Mouse (Mus musculus) lung, postnatal 36 days (tissue): ENCODE results near the gene Tnc.

Source experiments
- DNase-seq: peaks from one replicate; pipeline ENCODE4 v3.0.0; 2022; ENCODE audit warnings: mixed read lengths

Gene Tnc

DNA sequence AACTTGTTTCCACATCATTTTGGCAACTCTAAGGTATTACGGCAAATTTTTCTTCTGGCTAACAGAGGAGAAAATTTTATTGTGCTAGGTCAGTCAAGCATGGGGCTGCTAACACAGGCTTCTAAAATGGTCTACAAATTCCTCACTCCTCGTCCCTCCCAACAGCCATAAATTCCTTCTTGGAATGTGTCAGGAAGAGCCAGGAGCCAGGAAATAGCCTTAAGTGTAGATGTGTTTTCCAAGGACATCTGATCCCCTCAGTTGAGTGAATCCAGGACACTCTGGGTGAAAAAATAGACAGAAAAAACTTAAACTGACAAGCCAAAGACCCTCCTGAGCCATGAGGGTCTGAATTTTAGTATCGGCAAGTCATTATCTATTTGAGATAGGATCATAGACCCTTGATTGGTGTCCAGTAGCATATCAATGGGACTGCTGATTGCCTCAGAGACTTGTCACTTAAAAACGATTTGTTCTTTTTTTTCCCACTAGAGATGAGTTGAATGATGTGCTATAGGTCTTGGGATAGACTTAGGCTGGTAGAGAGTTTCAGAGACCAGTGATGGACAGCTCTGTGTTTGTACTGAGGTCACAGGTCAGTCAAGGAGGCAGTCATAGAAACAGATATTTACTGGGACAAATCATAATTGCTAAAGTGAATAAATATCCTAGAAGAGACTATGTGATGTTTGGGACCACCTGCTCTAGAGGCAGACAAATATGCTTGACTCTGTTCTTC is 22.6 kb downstream of the Tnc start:
- DNase-seq, result no peak

DNA sequence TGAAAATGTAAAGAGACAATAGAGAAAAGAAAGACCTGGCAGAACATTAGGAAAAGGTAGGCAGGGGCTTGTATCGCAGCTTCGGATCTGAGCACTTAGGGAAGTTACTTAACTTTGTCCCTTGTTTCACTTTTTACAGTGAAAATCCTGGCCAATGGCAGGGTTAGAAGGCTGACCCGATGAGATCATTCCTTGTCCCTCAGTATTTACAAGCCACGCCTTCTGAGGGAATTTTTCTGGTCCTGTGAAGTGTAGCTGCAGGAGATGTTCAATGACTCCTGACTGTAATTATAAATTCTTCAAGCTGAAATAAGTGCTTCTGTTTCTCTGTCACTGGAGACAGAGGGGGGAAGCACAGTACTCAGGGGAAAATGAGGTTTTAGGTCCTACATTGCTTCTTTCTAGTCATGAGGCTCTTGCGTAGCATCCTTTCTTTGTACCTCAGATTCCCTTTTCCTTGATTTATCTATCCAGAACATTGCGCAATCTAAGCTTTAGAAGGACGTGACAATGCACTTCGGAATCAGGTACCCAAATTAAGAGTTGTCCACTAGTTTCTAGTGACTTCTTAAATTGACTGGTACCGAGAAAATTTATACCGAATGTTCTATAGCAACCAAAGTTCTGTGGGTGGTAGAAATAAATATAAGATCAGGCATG is 25.8 kb downstream of the Tnc start:
- peak; percentile 16 for DNase-seq

DNA sequence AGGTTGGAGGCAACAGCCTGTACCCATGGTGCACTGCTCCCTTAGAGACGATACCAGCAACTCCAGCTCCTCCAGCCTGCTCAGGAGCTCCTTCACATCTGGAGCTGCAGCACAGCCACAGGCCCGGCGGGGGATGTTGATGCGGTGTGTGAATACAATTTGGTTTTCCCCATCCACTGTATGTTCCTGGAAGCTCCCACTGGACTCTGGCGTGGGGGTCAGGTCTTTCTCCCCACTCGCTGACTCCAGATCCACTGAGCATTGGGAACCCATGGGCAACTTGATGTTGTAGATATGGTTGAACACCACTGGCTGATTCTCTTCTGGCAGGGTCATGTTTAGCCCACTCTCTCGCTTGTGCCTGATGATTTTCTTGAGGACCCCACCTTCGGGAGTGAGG is 26.7 kb downstream of the Tnc start:
- DNase-seq, result no peak

DNA sequence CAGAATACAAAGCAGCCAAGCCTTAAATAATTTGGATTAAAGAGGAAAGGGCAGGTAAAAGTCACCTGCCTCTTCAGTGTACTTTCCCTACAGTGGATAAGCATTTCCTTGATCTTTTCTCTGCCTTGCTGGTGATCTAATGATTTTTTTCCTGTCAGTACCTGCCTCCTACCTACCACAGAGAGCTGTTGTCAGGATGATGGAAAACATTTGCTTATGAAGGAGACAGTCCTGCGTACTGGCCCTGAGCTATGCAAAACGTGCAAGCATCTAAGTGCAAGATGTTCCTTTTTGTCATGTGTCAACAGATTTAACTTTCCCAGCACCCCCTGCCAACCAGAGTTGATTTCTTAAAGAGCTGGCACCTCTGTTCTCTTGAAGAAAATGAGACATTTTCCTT is 35.5 kb downstream of the Tnc start:
- DNase-seq, result no peak

DNA sequence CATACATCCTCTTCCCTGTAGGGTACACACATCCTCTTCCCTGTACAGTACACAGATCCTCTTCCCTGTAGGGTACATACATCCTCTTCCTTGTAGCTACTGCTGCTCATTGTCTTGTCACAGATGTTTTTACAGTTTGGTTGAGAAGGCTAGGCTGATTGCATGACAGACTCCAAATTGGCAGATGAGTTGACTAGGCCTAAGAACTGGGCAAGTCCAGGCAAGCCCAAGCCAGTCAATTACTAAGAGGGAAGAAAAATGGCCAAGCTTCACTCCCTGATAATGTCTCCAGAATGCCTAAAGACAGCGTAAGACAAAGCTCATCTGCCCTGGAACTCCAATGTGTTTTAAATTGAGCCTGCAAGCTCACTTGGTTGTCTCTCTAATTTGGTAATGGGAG is 36.9 kb downstream of the Tnc start:
- DNase-seq, result no peak

DNA sequence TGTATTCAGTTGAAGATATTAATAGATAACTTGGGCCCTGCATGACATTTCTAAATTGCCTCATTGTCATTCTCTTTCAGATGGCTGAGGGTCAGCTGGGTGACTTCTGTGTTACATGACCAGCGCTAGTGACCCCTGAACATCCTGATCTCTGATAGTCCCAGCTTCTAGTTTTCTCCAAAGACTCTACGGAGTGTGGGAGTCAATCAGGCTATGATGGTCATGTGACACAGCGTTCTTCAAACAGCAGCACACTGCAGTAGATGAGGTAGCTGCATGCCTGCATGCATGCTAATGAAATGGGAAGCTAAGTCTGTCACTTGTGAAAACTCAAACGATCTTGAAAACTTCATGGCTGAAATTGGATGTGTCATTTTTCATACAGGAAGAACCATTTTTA is 41.6 kb downstream of the Tnc start:
- DNase-seq, result no peak

DNA sequence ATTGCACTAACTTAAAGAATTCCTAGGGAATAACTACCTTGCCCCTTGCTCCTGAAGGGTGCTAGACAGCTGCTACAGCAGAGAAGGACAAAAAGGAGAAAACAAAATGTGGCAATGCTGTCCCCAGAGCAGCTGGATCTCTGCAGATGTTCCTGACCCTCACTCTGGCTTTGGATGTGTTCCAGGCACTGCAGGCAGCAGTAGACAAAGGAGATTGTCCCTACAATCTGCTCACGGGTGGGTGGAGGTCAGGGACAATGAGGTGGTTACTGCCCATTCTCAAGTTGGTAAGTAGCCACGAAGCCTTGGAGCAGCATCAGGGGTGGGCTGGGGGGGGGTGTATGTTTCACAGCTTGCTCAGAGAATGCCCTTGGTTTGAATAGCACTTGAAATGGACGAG is 43.1 kb downstream of the Tnc start:
- DNase-seq, result no peak

DNA sequence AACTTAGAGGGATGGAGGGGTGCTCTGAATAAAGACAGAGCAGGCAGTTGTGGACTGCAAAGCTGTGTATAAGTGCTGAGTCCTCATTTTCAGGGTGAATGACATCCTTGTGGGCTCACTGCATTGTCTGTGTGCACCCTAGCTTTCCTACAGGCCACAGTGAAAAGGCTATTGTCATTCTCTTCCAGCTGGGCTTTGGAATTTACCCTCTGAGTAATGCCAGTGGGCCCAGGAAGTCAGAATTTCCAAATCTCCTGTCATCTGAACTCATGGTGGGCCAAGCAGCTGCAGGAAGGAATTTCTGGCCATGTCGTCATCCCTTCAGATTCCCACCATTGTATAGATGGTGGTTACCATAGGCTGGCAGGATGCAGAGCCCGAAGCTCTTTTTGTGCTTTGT is 44.6 kb downstream of the Tnc start:
- no peak for DNase-seq

DNA sequence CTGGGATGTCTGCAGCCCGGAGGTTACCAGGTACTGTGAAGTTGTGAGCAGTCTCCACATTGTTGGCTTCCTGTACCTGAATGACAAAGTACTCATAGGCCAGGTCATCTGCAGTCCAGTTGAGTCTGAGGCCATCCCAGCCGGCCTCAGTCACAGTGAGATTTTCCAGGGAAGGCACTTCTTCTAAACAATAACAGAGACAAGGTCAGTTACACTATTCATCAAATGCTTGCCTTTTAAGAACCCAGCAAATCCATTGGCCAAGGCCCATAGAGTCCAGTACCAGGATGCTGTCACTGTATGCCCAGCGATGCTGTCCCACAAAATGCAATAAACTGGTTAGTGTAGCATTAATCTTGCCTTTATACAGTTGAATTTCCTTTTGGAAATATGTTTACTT is 46.0 kb downstream of the Tnc start:
- no peak for DNase-seq

DNA sequence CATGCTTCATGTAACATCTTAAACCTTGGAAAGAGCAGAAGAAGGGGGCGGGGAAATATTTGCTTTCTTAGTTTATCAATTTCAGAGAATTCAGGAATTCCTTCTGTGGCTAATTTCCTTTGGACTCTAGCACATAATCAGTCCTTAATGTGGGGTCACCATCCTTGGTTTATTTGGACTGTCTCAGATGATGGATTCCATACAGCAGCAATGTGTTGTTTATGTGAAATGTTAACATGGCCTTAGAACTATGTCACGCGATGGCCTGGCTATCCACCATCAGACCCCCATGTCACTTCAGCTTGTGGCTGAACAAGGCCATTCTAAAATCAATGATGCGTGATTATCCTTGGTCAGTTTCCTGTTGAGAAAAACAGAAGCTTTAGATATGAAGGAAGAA is 46.5 kb downstream of the Tnc start:
- DNase-seq, result no peak

DNA sequence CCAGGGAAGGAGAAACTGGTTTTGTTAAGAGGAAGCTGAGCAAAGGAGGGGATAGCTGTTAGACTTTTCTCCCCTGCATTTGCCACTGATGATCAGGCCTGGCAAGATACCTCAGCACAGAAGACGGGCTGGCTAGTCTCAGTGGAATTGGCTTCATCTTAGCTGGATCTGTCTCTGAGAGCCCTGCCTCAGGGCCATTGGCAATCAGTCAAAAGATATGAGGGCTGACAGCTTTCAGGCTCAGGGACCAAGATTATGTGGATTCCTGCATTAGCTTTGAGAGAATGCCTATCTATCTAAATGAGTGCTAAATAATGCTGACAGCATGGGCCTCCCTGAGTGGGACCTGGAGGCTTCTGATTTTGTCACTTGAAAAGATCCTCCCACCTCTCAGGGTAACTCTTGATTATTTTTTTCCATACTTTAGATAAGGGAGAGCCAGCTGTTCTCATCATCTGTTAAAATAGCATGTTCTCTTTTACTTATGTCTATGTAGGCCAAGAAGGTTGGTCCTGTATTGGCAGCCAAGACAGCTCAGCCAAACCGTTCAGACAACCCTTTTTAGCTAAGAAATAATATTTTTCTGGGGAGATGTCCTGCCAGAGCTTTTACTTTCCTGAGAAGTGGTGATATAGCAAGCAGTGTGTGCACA is 53.2 kb downstream of the Tnc start:
- DNase-seq, result no peak

DNA sequence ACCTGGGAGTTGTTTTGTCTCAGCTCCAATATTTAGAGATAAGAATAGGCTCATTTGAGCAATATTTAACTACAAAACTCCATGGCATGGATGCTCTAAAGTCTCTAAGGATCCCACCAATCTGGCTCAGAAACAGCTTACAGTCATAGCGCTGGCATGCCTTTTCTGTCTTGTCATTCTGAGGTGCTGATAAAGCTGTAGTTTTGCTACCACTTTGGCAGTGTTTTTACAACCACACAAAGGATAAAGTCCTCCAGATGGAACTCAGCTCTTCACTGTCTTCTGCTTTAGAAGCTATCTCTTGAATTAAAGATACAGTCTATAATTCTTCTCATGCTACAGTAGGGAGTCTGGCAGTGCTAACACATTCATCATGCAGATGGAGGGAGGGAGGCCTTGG is 56.6 kb downstream of the Tnc start:
- no peak for DNase-seq

DNA sequence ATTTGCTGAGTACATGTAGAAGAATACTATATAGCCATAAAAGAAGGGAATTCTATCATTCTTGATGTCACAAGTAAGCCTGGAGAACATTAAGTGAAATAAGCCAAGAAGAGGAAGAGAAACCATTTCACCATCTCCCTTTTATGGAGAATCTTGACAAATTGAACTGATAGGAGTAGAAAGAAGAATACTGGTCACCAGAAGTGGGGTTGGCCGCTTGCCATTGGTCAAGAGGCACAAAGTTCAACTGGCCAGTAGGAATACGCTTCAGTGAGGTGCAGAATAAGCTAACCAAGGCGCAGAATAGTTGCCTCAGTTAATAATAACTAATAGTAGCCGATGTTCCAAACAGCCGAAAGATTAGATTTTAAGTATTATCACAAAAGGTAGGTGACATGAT is 58.7 kb downstream of the Tnc start:
- no peak for DNase-seq

DNA sequence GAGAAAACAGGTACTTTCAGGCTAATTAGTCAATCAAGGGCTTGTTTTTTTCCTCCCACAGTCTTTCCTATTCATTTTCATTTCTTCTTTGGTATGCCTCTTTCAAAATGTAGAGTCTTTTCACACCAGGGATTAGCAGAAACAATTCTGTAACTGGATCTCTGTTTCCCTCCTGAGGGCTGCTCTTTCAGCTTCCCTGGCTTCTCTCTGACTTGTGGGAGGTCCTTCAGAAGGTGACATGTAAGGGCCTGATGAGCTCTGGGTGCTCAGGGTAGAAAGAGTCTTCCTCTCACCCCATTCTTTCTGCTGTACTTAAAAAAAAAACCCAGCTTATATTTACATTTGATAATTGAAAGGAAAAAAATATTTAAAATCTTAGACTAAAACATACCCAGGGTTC is 60.2 kb downstream of the Tnc start:
- no peak for DNase-seq

DNA sequence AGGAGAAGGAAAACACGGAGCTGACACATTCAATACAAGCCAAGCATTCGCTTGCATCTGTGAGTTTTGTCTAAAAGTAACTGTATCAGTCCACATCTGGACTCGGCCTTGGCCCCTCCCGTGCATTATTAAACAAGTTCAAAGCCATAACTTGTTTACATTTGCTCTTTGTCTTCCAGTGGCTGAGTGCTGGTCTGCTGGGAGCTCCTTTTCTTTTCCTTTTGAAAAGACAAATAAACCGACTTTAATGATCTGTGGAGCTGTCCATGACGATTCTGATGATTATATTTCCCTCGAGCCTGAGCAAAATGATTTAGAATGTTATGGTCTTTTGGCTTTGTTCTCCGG is 63.7 kb downstream of the Tnc start:
- no peak for DNase-seq

DNA sequence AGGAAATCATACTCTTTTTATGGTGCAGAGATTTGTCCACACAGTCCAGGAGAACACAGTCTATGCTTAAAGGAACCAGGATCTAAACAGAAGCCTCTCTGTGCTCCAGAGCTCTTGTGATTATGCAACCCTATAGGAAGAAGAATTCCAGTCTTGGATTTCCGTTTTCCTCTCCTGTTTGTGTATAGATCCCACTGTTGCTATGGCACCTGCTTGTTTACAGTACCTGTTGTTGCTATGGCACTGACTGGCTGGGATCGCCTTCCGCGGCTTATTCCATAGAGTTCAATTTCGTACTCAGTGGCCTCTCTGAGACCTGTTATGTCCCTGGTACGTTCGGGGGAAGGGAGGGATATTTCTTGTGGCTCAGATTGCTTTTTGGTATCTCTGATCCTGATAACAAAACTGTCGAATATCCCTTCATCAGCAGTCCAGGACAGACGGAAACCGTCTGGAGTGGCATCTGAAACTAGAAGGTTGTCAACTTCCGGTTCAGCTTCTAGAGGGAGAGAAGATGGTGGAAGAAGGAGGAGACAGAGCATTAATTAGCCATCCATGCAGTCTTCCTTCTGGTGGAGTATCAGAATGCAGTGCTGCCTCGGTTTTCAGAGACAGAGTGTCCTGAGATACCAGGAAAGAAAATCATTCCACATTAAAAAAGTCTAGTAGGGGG is 64.3 kb downstream of the Tnc start:
- DNase-seq, result peak; percentile 43

DNA sequence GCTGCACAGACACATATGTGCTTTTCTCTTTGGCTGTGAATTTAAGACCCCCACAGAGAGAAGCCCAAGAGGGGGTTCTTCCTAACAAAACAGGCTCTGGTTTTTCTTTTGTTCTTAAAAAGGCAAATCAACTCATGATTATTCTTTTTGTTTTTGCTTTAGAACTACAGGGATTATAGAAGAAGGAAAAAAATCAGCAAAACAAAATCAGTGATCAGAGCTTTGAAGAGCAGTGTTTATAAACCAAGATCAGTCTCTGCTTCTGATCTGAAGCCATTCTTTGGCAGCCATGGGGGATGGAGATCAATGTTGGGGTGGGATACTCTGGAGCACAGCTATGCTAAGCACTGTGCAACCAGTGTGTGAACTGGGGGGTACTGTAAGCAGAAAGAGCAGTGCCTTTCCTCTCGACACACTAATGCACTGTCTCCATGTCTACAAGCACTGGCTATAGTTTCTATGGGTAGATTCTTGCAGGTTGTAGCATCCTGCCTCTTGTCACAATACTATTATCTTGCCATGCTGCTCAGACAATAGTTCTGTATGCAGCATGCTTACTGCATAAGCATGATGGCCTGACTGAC is 66.5 kb downstream of the Tnc start:
- DNase-seq, result no peak

DNA sequence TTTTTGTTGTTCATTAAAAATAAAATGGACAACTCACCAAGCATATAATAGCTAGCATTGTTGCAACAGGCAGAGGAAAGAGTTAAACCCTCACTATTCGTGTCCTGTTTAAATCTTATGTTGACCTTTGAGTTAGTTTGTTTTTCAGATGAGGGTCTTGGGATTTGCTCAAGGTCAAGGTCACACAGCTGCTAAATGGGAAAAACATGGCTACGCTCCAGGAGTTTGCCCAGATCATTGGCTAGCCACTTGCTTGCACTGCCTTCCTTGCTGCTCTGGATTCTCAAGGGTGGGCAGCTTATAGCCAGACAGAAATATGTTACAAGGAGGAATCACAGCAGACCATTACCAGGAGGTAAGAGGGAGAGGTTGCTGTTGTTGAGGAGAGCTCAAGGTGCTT is 67.2 kb downstream of the Tnc start:
- no peak for DNase-seq

DNA sequence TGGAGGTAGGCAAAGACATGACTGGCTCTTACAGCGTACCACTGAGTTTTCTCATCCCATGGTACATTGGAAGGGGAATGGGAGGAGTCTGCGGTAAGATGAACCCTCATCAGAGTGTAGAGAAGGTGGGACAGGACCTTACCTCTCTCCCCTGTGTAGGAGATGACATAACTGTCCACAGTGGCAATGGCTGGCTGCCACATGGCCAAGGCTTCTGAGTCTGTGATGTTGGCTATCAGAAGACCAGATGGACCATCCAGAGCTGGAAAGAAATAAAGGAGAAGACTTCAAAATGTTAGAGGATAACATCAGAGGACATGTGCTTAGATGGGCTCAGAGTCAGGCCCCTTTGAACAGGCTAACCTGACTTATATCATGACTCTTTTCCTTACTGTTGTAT is 74.3 kb downstream of the Tnc start:
- no peak for DNase-seq

DNA sequence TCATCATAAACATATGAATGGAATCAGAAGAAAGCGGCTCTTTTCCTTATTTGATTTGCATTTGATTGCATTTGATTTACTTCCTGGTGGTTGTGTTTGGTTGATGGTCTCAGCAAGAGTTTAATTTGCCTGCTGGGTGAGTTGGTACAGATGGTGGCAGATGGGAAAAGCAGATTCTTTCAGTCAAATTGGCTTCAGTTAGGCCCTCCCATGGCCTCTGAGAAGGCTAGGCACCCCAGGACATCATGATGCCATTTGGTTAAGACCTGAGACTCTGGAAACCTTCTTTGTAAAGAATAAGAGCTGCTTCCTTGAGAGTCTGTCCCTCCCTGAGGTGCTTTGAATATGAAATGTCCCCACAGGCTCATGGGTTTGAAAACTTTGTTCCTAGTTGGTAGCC is 75.1 kb downstream of the Tnc start:
- no peak for DNase-seq

DNA sequence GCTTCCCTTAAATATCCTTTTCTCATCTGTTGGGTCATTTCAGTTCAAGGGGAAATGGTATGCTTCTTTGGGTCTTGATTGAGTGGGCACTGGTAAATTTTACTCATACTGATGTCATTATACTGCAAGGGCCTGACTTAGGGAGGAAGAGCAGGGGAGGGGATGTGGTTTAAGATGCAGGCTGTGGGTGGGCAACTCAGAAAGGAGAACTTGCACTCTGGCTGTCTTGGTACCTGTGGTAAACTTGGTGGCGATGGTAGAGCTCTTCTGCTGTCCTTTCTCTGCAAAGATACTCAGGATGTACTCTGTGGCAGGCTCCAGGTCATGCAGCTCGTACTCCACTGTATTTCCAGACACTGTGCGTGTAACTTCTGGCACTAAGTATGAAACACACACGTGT is 75.9 kb downstream of the Tnc start:
- no peak for DNase-seq

DNA sequence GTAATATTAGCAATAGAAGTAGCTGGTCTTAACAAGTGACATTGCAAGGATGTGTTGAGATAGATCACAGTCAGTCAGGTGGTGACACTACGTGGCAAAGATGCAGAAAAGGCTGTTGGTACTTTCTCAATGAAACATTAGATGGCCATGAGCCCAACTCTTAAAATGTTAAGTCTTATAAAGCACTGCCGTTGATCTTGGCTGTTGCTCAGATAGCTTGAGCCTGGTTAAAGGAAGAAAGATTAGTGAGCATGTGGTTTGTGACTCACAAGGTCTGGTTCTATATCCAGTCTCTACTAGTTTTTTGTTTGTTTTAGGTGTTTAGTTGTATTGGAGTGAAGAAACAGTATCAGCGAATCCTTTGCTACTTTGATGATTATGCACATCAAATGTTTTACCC is 76.9 kb downstream of the Tnc start:
- DNase-seq, result no peak

DNA sequence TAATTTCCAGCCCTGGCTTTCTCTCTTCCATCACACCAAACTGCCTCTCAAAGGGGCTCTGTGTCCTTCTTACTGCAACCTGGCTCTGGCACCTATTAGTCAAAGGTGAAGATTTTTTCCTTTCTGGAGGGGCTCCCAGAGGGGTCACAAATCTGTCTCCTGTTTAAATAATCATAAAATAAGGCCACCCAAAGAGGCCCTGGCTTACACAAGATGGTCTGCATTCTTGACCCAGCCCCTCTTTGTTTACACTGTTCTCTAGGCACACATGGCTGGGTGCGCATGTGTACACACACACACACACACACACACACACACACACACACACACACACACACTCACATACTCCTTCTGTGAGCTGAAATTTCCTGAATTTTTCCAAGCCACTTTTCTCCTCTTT is 83.4 kb downstream of the Tnc start:
- DNase-seq, result no peak
